Mouse (Mus musculus) CH12.LX (cell line): ENCODE results near the gene Skp2. TPM values are rescaled to one million over a fixed set of nuclear protein-coding genes. Genes with fewer than 3 reads are reported as not detected.

Experiments
- DNase-seq: peaks from one replicate; pipeline ENCODE4 v3.0.0-alpha.2; 2013; ENCODE audit errors: extremely low read depth
- H3K27ac ChIP-seq: 2 replicates; pipeline ENCODE4 v1.5.1; 2012; ENCODE audit warnings: low read depth, mild to moderate bottlenecking, control low read depth, moderate library complexity; ENCODE audit not compliant: insufficient read depth
- H3K27me3 ChIP-seq: replicated peaks from 2 replicates; pipeline ENCODE3; 2012; ENCODE audit warnings: inconsistent platforms
- H3K36me3 ChIP-seq, 2 experiments: replicated peaks in 1 of 2; 2 replicates each; pipeline versions ENCODE3 to v1.6.1; 2012; ENCODE audit warnings: inconsistent platforms in 1 of 2, low read length in 1 of 2, mild to moderate bottlenecking in 1 of 2, mixed read lengths in 1 of 2, moderate library complexity in 1 of 2; ENCODE audit not compliant: control insufficient read depth in 1 of 2, insufficient read depth in 1 of 2
- H3K4me1 ChIP-seq, 2 experiments: 2 replicates each; pipeline ENCODE4 v1.6.1; 2012; ENCODE audit warnings: inconsistent platforms in 1 of 2, moderate library complexity in 1 of 2; ENCODE audit not compliant: insufficient read depth in 2 of 2, control insufficient read depth in 1 of 2
- H3K4me2 ChIP-seq: 2 replicates; pipeline ENCODE4 v1.6.1; 2012; ENCODE audit warnings: low read depth, mild to moderate bottlenecking, control low read depth; ENCODE audit not compliant: poor library complexity, insufficient read depth, severe bottlenecking
- H3K4me3 ChIP-seq, 3 experiments: fragments of 150-350 bp in 1 of 3; sonication (generic) in 1 of 3; replicated peaks in 1 of 3; 2 replicates each; pipeline versions ENCODE3 to v1.5.1; 2011 to 2012; ENCODE audit warnings: low read depth in 2 of 3, low read length in 2 of 3, mild to moderate bottlenecking in 2 of 3, moderate library complexity in 2 of 3, control low read depth in 1 of 3, improper control_type of control experiment in 1 of 3, inconsistent platforms in 1 of 3, mixed read lengths in 1 of 3; ENCODE audit not compliant: poor library complexity in 1 of 3
- H3K79me2 ChIP-seq: replicated peaks from 2 replicates; pipeline ENCODE4 v1.6.1; 2012; ENCODE audit warnings: mild to moderate bottlenecking, moderate library complexity; ENCODE audit not compliant: control insufficient read depth, poor library complexity, insufficient read depth, severe bottlenecking; ENCODE audit errors: extremely low read depth
- H3K9ac ChIP-seq: 2 replicates; pipeline ENCODE4 v1.6.1; 2012; ENCODE audit warnings: low read depth, mild to moderate bottlenecking, control low read depth, moderate library complexity; ENCODE audit not compliant: insufficient read depth
- H3K9me3 ChIP-seq: replicated peaks from 2 replicates; pipeline ENCODE3; 2012; ENCODE audit warnings: low read length, inconsistent platforms, mixed read lengths
- BHLHE40 ChIP-seq: IDR thresholded peaks from 2 replicates; pipeline ENCODE4 v1.6.1; 2011; ENCODE audit warnings: mild to moderate bottlenecking, low read depth, low read length, improper control_type of control experiment
- CHD1 ChIP-seq: IDR thresholded peaks from 2 replicates; pipeline ENCODE4 v1.6.1; 2012; ENCODE audit warnings: low read depth, low read length, improper control_type of control experiment, inconsistent platforms
- CHD2 ChIP-seq: IDR thresholded peaks from 2 replicates; pipeline ENCODE4 v1.6.1; 2011; ENCODE audit warnings: low read length, improper control_type of control experiment
- CTCF ChIP-seq, 2 experiments: IDR thresholded peaks in 1 of 2; conservative IDR thresholded peaks in 1 of 2; 2 replicates each; pipeline ENCODE4 v1.5.1; 2011 to 2012; ENCODE audit warnings: low read depth in 2 of 2, low read length in 2 of 2, improper control_type of control experiment in 1 of 2, inconsistent platforms in 1 of 2, mild to moderate bottlenecking in 1 of 2, moderate library complexity in 1 of 2
- E2F4 ChIP-seq: IDR thresholded peaks from 2 replicates; pipeline ENCODE4 v1.6.1; 2011; ENCODE audit warnings: low read depth, low read length, improper control_type of control experiment; ENCODE audit not compliant: insufficient replicate concordance
- ELF1 ChIP-seq: IDR thresholded peaks from 2 replicates; pipeline ENCODE4 v1.6.1; 2014; ENCODE audit warnings: low read depth, mild to moderate bottlenecking, inconsistent platforms, low read length, improper control_type of control experiment
- EP300 ChIP-seq: IDR thresholded peaks from 2 replicates; pipeline ENCODE4 v1.6.1; 2011; ENCODE audit warnings: low read length, improper control_type of control experiment
- ETS1 ChIP-seq: conservative IDR thresholded peaks from 2 replicates; pipeline ENCODE4 v1.6.1; 2012; ENCODE audit warnings: low read depth, mild to moderate bottlenecking, inconsistent platforms, low read length, improper control_type of control experiment, moderate library complexity
- GABPA ChIP-seq: IDR thresholded peaks from 2 replicates; pipeline ENCODE4 v1.6.1; 2012; ENCODE audit warnings: low read depth, low read length, improper control_type of control experiment, inconsistent platforms; ENCODE audit not compliant: insufficient replicate concordance
- HCFC1 ChIP-seq: IDR thresholded peaks from 2 replicates; pipeline ENCODE4 v1.6.1; 2012; ENCODE audit warnings: low read depth, mild to moderate bottlenecking, inconsistent platforms, low read length, improper control_type of control experiment
- IRF4 ChIP-seq: IDR thresholded peaks from 2 replicates; pipeline ENCODE4 v1.6.1; 2014; ENCODE audit warnings: low read depth, mild to moderate bottlenecking, inconsistent platforms, low read length, improper control_type of control experiment
- JUN ChIP-seq: IDR thresholded peaks from 2 replicates; pipeline ENCODE4 v1.6.1; 2011; ENCODE audit warnings: low read depth, mild to moderate bottlenecking, low read length, improper control_type of control experiment, moderate library complexity; ENCODE audit not compliant: insufficient read depth
- JUND ChIP-seq: conservative IDR thresholded peaks from 2 replicates; pipeline ENCODE4 v1.6.1; 2011; ENCODE audit warnings: low read depth, low read length, improper control_type of control experiment
- KAT2A ChIP-seq: IDR thresholded peaks from 2 replicates; pipeline ENCODE4 v1.6.1; 2012; ENCODE audit warnings: low read length, improper control_type of control experiment, inconsistent platforms; ENCODE audit not compliant: insufficient replicate concordance
- MAFK ChIP-seq: IDR thresholded peaks from 2 replicates; pipeline ENCODE4 v1.6.1; 2011; ENCODE audit warnings: low read length, improper control_type of control experiment; ENCODE audit not compliant: insufficient replicate concordance
- MAX ChIP-seq: IDR thresholded peaks from 2 replicates; pipeline ENCODE4 v1.6.1; 2011; ENCODE audit warnings: low read length, improper control_type of control experiment
- MAZ ChIP-seq: IDR thresholded peaks from 2 replicates; pipeline ENCODE4 v1.6.1; 2012; ENCODE audit warnings: low read depth, mild to moderate bottlenecking, inconsistent platforms, low read length, improper control_type of control experiment, moderate library complexity
- MEF2A ChIP-seq: IDR thresholded peaks from 2 replicates; pipeline ENCODE4 v1.6.1; 2014; ENCODE audit warnings: low read depth, mild to moderate bottlenecking, inconsistent platforms, low read length, improper control_type of control experiment, borderline replicate concordance
- MXI1 ChIP-seq: IDR thresholded peaks from 2 replicates; pipeline ENCODE4 v1.6.1; 2011; ENCODE audit warnings: mild to moderate bottlenecking, low read depth, low read length, improper control_type of control experiment
- MYC ChIP-seq: IDR thresholded peaks from 2 replicates; pipeline ENCODE4 v1.6.1; 2011; ENCODE audit warnings: low read depth, mild to moderate bottlenecking, improper control_type of control experiment, low read length
- NELFE ChIP-seq: IDR thresholded peaks from 2 replicates; pipeline ENCODE4 v1.6.1; 2011; ENCODE audit warnings: low read depth, low read length, improper control_type of control experiment
- NRF1 ChIP-seq: IDR thresholded peaks from 2 replicates; pipeline ENCODE4 v1.6.1; 2014; ENCODE audit warnings: low read depth, mild to moderate bottlenecking, inconsistent platforms, low read length, improper control_type of control experiment, moderate library complexity
- PAX5 ChIP-seq: IDR thresholded peaks from 2 replicates; pipeline ENCODE4 v1.6.1; 2012; ENCODE audit warnings: low read length, inconsistent platforms, mixed read lengths
- POLR2A ChIP-seq: IDR thresholded peaks from 2 replicates; pipeline ENCODE4 v1.6.1; 2011; ENCODE audit warnings: low read depth, mild to moderate bottlenecking, improper control_type of control experiment, low read length
- POLR2AphosphoS2 ChIP-seq: IDR thresholded peaks from 2 replicates; pipeline ENCODE4 v1.6.1; 2011; ENCODE audit warnings: low read depth, low read length, improper control_type of control experiment
- RAD21 ChIP-seq: IDR thresholded peaks from 2 replicates; pipeline ENCODE4 v1.6.1; 2011; ENCODE audit warnings: low read depth, mild to moderate bottlenecking, low read length, improper control_type of control experiment, moderate library complexity
- RCOR1 ChIP-seq: conservative IDR thresholded peaks from 2 replicates; pipeline ENCODE4 v1.6.1; 2012; ENCODE audit warnings: low read depth, mild to moderate bottlenecking, inconsistent platforms, low read length, improper control_type of control experiment
- SIN3A ChIP-seq: IDR thresholded peaks from 2 replicates; pipeline ENCODE4 v1.6.1; 2012; ENCODE audit warnings: low read length, improper control_type of control experiment, inconsistent platforms
- SMC3 ChIP-seq: IDR thresholded peaks from 2 replicates; pipeline ENCODE4 v1.6.1; 2011; ENCODE audit warnings: low read depth, low read length, improper control_type of control experiment
- TBP ChIP-seq: conservative IDR thresholded peaks from 2 replicates; pipeline ENCODE4 v1.6.1; 2011; ENCODE audit warnings: low read depth, low read length, improper control_type of control experiment
- TCF12 ChIP-seq: IDR thresholded peaks from 2 replicates; pipeline ENCODE4 v1.6.1; 2014; ENCODE audit warnings: low read depth, mild to moderate bottlenecking, inconsistent platforms, low read length, improper control_type of control experiment
- UBTF ChIP-seq: IDR thresholded peaks from 2 replicates; pipeline ENCODE4 v1.6.1; 2012; ENCODE audit warnings: low read depth, mild to moderate bottlenecking, inconsistent platforms, low read length, improper control_type of control experiment, moderate library complexity
- USF1 ChIP-seq: IDR thresholded peaks from 2 replicates; pipeline ENCODE4 v1.6.1; 2014; ENCODE audit warnings: low read depth, mild to moderate bottlenecking, inconsistent platforms, low read length, improper control_type of control experiment
- USF2 ChIP-seq: conservative IDR thresholded peaks from 2 replicates; pipeline ENCODE4 v1.6.1; 2011; ENCODE audit warnings: low read depth, low read length, improper control_type of control experiment
- ZC3H11A ChIP-seq: IDR thresholded peaks from 2 replicates; pipeline ENCODE4 v1.6.1; 2012; ENCODE audit warnings: low read depth, mild to moderate bottlenecking, inconsistent platforms, low read length, improper control_type of control experiment
- ZKSCAN1 ChIP-seq: IDR thresholded peaks from 2 replicates; pipeline ENCODE4 v1.6.1; 2012; ENCODE audit warnings: low read depth, inconsistent platforms, low read length, improper control_type of control experiment, borderline replicate concordance
- ZMIZ1 ChIP-seq: IDR thresholded peaks from 2 replicates; pipeline ENCODE4 v1.6.1; 2012; ENCODE audit warnings: low read depth, mild to moderate bottlenecking, inconsistent platforms, low read length, improper control_type of control experiment
- ZNF384 ChIP-seq: IDR thresholded peaks from 2 replicates; pipeline ENCODE4 v1.6.1; 2012; ENCODE audit warnings: low read depth, low read length, improper control_type of control experiment, inconsistent platforms
- dilution Hi-C: fragments of 300-500 bp; cut with MboI; formaldehyde crosslinking; loops from 2 replicates; pipeline ENCODE4 v1.14.3; 2020; ENCODE audit warnings: low sequenced_read_pairs; ENCODE audit not compliant: extremely low pct_unique_long_range_greater_than_20kb, extremely low pct_ligation_motif_present
- in situ Hi-C: fragments of 300-500 bp; cut with MboI; formaldehyde crosslinking; loops from 3 replicates; pipeline ENCODE4 v1.14.3; 2019; ENCODE audit warnings: low sequenced_read_pairs, low pct_ligation_motif_present, low pct_unique_long_range_greater_than_20kb, mixed read lengths
- polyA plus RNA-seq: library from polyadenylated mRNA; unstranded; fragments of >175 nt; gene quantifications from 2 replicates; pipeline ENCODE4 v1.2.1, GENCODE M21; 2012; ENCODE audit warnings: low read depth; ENCODE audit not compliant: insufficient read length
- total RNA-seq, 2 experiments: library from RNA; depleted of rRNA; stranded (reverse); fragments of 300-350 nt in 1 of 2; fragments of >200 nt in 1 of 2; gene quantifications; 2 replicates each; pipeline ENCODE4 v1.2.3; 2012 to 2014

The Skp2 gene
- total and polyA plus RNA-seq, 3 experiments: 14.1 to 23.2 (median 23.1) TPM

GRCm38 (mm10) chr15:9070912-9071555 is 84.2 kb downstream of the Skp2 start, which contains the start of gene Nadk2:
Nadk2 (plus strand) TSS chr15:9071260.
- DNase-seq: peak; percentile 97
- TF ChIP-seq MYC (0 out of 2 replicates have a peak, but pooled peaks have one; percentile 22), ELF1 (no peak), CHD1 (no peak), MAX (peak; percentile 57; the same call in 1 of the 2 replicates), ZKSCAN1 (no peak), USF1 (no peak), IRF4 (0 out of 2 replicates have a peak, but pooled peaks have one; percentile 26), GABPA (no peak), SMC3 (no peak), KAT2A (no peak), MAFK (no peak), JUND (no peak), MXI1 (no peak), TBP (peak; percentile 71), HCFC1 (peak; percentile 30; the same call in 1 of the 2 replicates), CHD2 (peak; percentile 66; the same call in 1 of the 2 replicates), CTCF (conservative IDR thresholded peaks at IDR 0.05 in 1 of 2, IDR thresholded peaks at IDR 0.05 in 1 of 2; ENCODE audit: low read depth in 2 of 2, low read length in 2 of 2) (no peak), NELFE (no peak), MAZ (peak; percentile 33; the same call in 1 of the 2 replicates), MEF2A (0 out of 2 replicates have a peak, but pooled peaks have one; percentile 16), POLR2A (peak; percentile 72), E2F4 (peak; percentile 95), UBTF (0 out of 2 replicates have a peak, but pooled peaks have one; percentile 43), PAX5 (no peak), JUN (no peak), ZNF384 (no peak), EP300 (no peak), USF2 (no peak), NRF1 (peak; percentile 85), RCOR1 (no peak), ZC3H11A (no peak), POLR2AphosphoS2 (no peak), TCF12 (peak; percentile 46; the same call in 1 of the 2 replicates), ETS1 (0 out of 2 replicates have a peak, but pooled peaks have one; percentile 6), RAD21 (no peak), ZMIZ1 (no peak), BHLHE40 (peak; percentile 56), SIN3A (peak; percentile 88)
- Histone ChIP-seq H3K9me3 (no peaks in the 10 kb centered on the region), H3K4me2 (peak within 1 kb of the TSS; percentile 90), H3K79me2 (no peaks in the 10 kb centered on the region), H3K4me3 (peak within 1 kb of the TSS; percentile 69 to 90 (median 73)), H3K27ac (0 out of 2 replicates have a peak within 1 kb of the TSS, but pooled peaks have one; percentile 8), H3K9ac (peak within 1 kb of the TSS; percentile 82), H3K27me3 (no peaks in the 10 kb centered on the region), H3K4me1 (peaks cover 0 to 38% of the 10 kb centered on the region in 2 experiments; a peak in 2 of 4 replicates), H3K36me3 (peaks cover 0 to 4% of the 10 kb centered on the region in 2 experiments)
- dilution Hi-C loops (no loop called here), in situ Hi-C loops (no loop called here)
